In the genomic region with DNA sequence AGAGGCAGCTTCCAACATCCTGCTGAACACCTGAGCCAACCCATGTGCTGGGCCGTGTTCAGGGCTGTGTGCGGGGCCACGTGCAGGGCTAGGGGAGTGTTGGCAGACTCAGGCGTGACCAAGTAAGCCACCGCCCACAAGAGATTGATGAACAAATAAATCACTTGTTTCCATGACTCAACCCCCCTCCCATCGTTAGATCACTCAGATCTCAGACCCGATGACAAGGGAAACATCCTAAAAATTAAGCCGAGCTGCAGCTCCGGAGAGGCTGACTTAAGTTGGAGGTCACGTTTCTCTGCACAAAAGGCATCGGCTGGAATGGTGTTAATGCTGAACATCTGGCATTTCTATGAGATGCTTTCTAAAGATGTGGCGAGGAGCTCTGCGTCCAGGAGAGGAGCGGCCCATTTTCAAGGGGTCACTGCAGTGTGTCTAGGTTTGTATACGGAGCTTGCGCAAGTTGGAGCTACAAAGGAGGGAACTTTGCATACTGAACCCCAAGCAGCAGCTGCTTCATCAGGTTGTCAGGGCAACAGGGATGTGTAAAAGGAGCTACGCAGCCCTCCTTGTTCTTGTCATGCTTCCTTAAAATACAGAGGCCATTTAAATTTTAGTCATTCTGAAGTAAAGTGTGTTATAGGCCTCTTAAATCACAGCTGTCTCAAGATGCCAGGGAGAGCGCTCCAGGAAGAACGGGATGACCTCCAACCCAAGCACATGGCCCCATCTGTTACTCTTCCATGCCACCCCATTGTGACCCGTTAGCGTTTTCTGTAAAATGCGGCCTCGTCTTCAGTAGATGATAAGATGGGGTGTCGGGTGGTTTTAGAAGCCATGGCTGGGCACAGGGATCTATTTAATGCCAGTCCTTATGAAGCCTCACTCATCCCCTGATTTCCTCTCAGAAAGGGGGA, we compare ENCODE assay signal across 9 mouse cellular contexts.
DNase-seq lines count a peak whose midpoint lies in the region; ATAC-seq and TF ChIP-seq lines count a peak whose summit lies in the region.
"Had no signal": no experiment of that assay in that cellular context is flagged by ENCODE, and none has a peak within 500 bp of the region (broad histone marks: within the 10 kb centered on the region; RNA-seq: fewer than 3 reads in every experiment).

No protein-coding gene starts in this region.

- no peaks in the 10 kb centered on the region for H3K9me3 ChIP-seq in limb, embryonic 14.5 days (ENCODE audit: control insufficient read depth, low read length)
- H3K9me3 ChIP-seq in stomach, embryonic 16.5 days (replicated peaks; ENCODE audit: control insufficient read depth, low read length): no peaks in the 10 kb centered on the region

- no peak overlapping the region for H3K4me2 ChIP-seq in limb, embryonic 14.5 days (replicated peaks; ENCODE audit: low read depth, low read length, severe bottlenecking)
- H3K4me2 ChIP-seq in stomach, embryonic 16.5 days (ENCODE audit: low read depth, low read length): no peak overlapping the region

- WGBS in limb, embryonic 14.5 days: 30% methylated on average over 24 of the region's 24 CpGs
- 54% methylated on average over 24 of the region's 24 CpGs for WGBS in stomach, embryonic 16.5 days

- no peaks in the 10 kb centered on the region for H3K27me3 ChIP-seq in limb, embryonic 14.5 days (ENCODE audit: control insufficient read depth, insufficient read depth, low read length)
- no peaks in the 10 kb centered on the region for H3K27me3 ChIP-seq in stomach, embryonic 16.5 days (ENCODE audit: control insufficient read depth, insufficient read depth, low read length)
- H3K27me3 ChIP-seq: Patski had no signal

- no peak overlapping the region for H3K4me3 ChIP-seq in layer of hippocampus, adult 2 months
- H3K4me3 ChIP-seq in limb, embryonic 14.5 days (replicated peaks; ENCODE audit: low read length): no peak overlapping the region
- H3K4me3 ChIP-seq in stomach, embryonic 16.5 days (replicated peaks; ENCODE audit: low read length): no peak overlapping the region

- no peak for TF ChIP-seq CTCF in layer of hippocampus, adult 2 months (conservative IDR thresholded peaks at IDR 0.05)

- peaks cover 3% of the 10 kb centered on the region; the same call in 1 of the 2 replicates for H3K36me3 ChIP-seq in limb, embryonic 14.5 days (ENCODE audit: control insufficient read depth, insufficient read depth, low read length)
- H3K36me3 ChIP-seq in stomach, embryonic 16.5 days (ENCODE audit: control insufficient read depth, insufficient read depth, low read length): no peaks in the 10 kb centered on the region

- no peak overlapping the region for H3K9ac ChIP-seq in limb, embryonic 14.5 days (ENCODE audit: low read depth, low read length, severe bottlenecking)
- no peak overlapping the region for H3K9ac ChIP-seq in stomach, embryonic 16.5 days (ENCODE audit: low read length)

- H3K4me1 ChIP-seq in limb, embryonic 14.5 days (ENCODE audit: control insufficient read depth, insufficient read depth, low read length): peaks cover 4% of the 10 kb centered on the region; the same call in 1 of the 2 replicates
- H3K4me1 ChIP-seq in stomach, embryonic 16.5 days (ENCODE audit: control insufficient read depth, insufficient read depth, low read length): peaks cover 7% of the 10 kb centered on the region

- TF ChIP-seq POLR2A in limb, embryonic 14.5 days (IDR thresholded peaks at IDR 0.05; ENCODE audit: borderline replicate concordance, extremely low read depth, insufficient read depth, insufficient read length): no peak

- H3K27ac ChIP-seq in layer of hippocampus, adult 2 months: no peak overlapping the region
- no peak overlapping the region for H3K27ac ChIP-seq in limb, embryonic 14.5 days (replicated peaks; ENCODE audit: low read depth, low read length)
- H3K27ac ChIP-seq in stomach, embryonic 16.5 days (ENCODE audit: low read length): no peak overlapping the region

- ATAC-seq in limb, embryonic 14.5 days (ENCODE audit: low FRiP score, low read depth): peak; percentile 77
- peak; percentile 51; the same call in 1 of the 2 replicates for ATAC-seq in stomach, embryonic 16.5 days (ENCODE audit: insufficient read depth, low FRiP score)
- ATAC-seq: Patski had no signal

- DNase-seq in layer of hippocampus, adult 2 months (ENCODE audit: low spot score in 2 of 2): peak; percentile 27 to 37
- DNase-seq in layer of hippocampus, postnatal 25 days (ENCODE audit: extremely low spot score in 1 of 2, low spot score in 1 of 2): no peak
- DNase-seq in frontal cortex, adult 2 months (ENCODE audit: extremely low spot score in 1 of 2, low spot score in 1 of 2): peak; percentile 40 to 50
- DNase-seq in limb, embryonic 14.5 days (ENCODE audit: low spot score): peak; percentile 62
- no peak for DNase-seq in lung, postnatal 36 days
- no peak for DNase-seq in heart, adult 8-10 months (ENCODE audit: low spot score)
- no peak for DNase-seq in adipocyte (ENCODE audit: low spot score)

Comparison
In these comparisons a context has a peak if more than half of its experiments do, and no peak if none do; other contexts are left out.
1. DNase-seq: peak in layer of hippocampus, adult 2 months (2 of 2), frontal cortex, adult 2 months (2 of 2) and limb, embryonic 14.5 days (single experiment); none in layer of hippocampus, postnatal 25 days (0 of 2), lung, postnatal 36 days (single experiment), heart, adult 8-10 months (single experiment) and adipocyte (single experiment).